29 mouse cellular contexts compared by ENCODE assay signal in the genomic region with DNA sequence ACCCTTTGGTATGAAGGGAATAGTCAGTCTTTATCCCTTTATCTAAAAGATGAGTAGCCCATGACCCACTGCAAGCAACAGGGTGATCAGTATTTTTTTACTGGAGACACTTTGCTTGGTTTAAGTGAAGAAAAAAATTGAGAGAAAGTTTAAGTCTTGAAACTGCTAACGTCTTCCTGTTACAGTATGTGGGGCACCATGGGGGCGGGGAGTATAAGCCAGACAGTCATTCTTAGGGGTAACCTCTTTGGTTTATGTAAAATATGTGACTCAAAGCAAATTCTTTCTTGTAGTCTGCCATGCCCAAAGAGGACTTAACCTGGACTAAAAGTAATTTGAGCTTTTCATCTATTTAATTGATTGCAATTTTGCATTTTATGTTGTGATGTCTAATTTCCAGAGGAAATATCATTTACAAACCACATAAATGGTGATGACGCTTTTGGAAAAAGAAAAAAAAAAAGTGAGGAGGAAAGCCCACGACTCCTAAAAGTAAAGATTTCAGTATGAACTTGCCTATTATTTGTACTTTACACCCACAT.
DNase-seq lines count a peak whose midpoint lies in the region; ATAC-seq lines count a peak whose summit lies in the region.
"Had no signal": no experiment of that assay in that cellular context is flagged by ENCODE, and none has a peak within 500 bp of the region (broad histone marks: within the 10 kb centered on the region; RNA-seq: fewer than 3 reads in every experiment).

No protein-coding gene starts in this region.

- peaks cover 21% of the 10 kb centered on the region for H3K4me1 ChIP-seq in heart, embryonic 12.5 days (replicated peaks)
- peaks cover 3% of the 10 kb centered on the region; the same call in 1 of the 2 replicates for H3K4me1 ChIP-seq in kidney, embryonic 15.5 days
- peaks cover 17% of the 10 kb centered on the region for H3K4me1 ChIP-seq in intestine, embryonic 16.5 days (ENCODE audit: control insufficient read depth, insufficient read depth, low read length)
- H3K4me1 ChIP-seq: forebrain, embryonic 15.5 days; hindbrain, embryonic 12.5 days; neural tube, embryonic 15.5 days had no signal

- no peak for ATAC-seq in heart, embryonic 12.5 days (ENCODE audit: insufficient number of reproducible peaks, low FRiP score)
- ATAC-seq in kidney, embryonic 15.5 days (replicated peaks; ENCODE audit: low FRiP score), result no peak
- no peak for ATAC-seq in intestine, embryonic 16.5 days
- ATAC-seq: forebrain, embryonic 15.5 days; intestine, embryonic 15.5 days; midbrain, embryonic 16.5 days had no signal

- no peak overlapping the region for H3K4me2 ChIP-seq in heart, embryonic 12.5 days
- no peak overlapping the region for H3K4me2 ChIP-seq in kidney, embryonic 15.5 days
- no peak overlapping the region for H3K4me2 ChIP-seq in intestine, embryonic 16.5 days (ENCODE audit: low read depth, low read length)
- H3K4me2 ChIP-seq: forebrain, embryonic 15.5 days; heart, embryonic 13.5 days; hindbrain, embryonic 12.5 days; intestine, embryonic 15.5 days; liver, embryonic 15.5 days; neural tube, embryonic 15.5 days had no signal

- H3K9ac ChIP-seq in heart, embryonic 12.5 days, result no peak overlapping the region
- H3K9ac ChIP-seq in kidney, embryonic 15.5 days, result no peak overlapping the region
- no peak overlapping the region for H3K9ac ChIP-seq in intestine, embryonic 16.5 days (ENCODE audit: low read depth, low read length)
- H3K9ac ChIP-seq: forebrain, embryonic 15.5 days; heart, embryonic 13.5 days; hindbrain, embryonic 12.5 days; intestine, embryonic 15.5 days; liver, embryonic 15.5 days; neural tube, embryonic 15.5 days had no signal

- H3K36me3 ChIP-seq in heart, embryonic 12.5 days, result no peaks in the 10 kb centered on the region
- no peaks in the 10 kb centered on the region for H3K36me3 ChIP-seq in kidney, embryonic 15.5 days
- H3K36me3 ChIP-seq in intestine, embryonic 16.5 days (ENCODE audit: control insufficient read depth, insufficient read depth, low read length), result no peaks in the 10 kb centered on the region
- H3K36me3 ChIP-seq: forebrain, embryonic 15.5 days; heart, embryonic 13.5 days; hindbrain, embryonic 12.5 days; intestine, embryonic 15.5 days; limb, embryonic 10.5 days; liver, embryonic 15.5 days; neural tube, embryonic 15.5 days had no signal

- WGBS in heart, embryonic 12.5 days, result 69% methylated on average over 4 of the region's 4 CpGs
- WGBS in kidney, embryonic 15.5 days, result 72% methylated on average over 4 of the region's 4 CpGs
- 61% methylated on average over 4 of the region's 4 CpGs for WGBS in intestine, embryonic 16.5 days

- H3K4me3 ChIP-seq in heart, embryonic 12.5 days, result no peak overlapping the region
- H3K4me3 ChIP-seq in kidney, embryonic 15.5 days (replicated peaks), result no peak overlapping the region
- no peak overlapping the region for H3K4me3 ChIP-seq in intestine, embryonic 16.5 days (ENCODE audit: low read length)
- H3K4me3 ChIP-seq: forebrain, embryonic 15.5 days; heart, embryonic 13.5 days; hindbrain, embryonic 12.5 days; intestine, embryonic 15.5 days; layer of hippocampus, adult 2 months; limb, embryonic 10.5 days; liver, embryonic 15.5 days; myocyte; neural tube, embryonic 15.5 days had no signal

- no peak overlapping the region for H3K27ac ChIP-seq in heart, embryonic 12.5 days (ENCODE audit: poor library complexity, severe bottlenecking)
- no peak overlapping the region for H3K27ac ChIP-seq in kidney, embryonic 15.5 days
- H3K27ac ChIP-seq in intestine, embryonic 16.5 days (ENCODE audit: low read length), result no peak overlapping the region
- H3K27ac ChIP-seq: forebrain, embryonic 15.5 days; heart, embryonic 13.5 days; hindbrain, embryonic 12.5 days; intestine, embryonic 15.5 days; layer of hippocampus, adult 2 months; limb, embryonic 10.5 days; liver, embryonic 15.5 days; macrophage; neural tube, embryonic 15.5 days had no signal

- peak; percentile 50 for DNase-seq in heart, adult 11 months
- DNase-seq in induced T-regulatory cell, adult 2 months (ENCODE audit: low read depth), result peak; percentile 70
- peak; percentile 77 for DNase-seq in thymus, postnatal 0 days (ENCODE audit: low spot score)
- DNase-seq in adrenal gland, postnatal 25 days, result no peak
- DNase-seq in c-Kit-positive CD71-positive TER-119-positive erythroid progenitor cells, embryonic 14.5 days (ENCODE audit: low spot score), result no peak
- DNase-seq: adrenal gland, adult 2 months; cerebellum, adult 18-20 months; cerebellum, postnatal 25 days; gastrocnemius, postnatal 14 days; heart, adult 18-20 months; kidney, adult 9 months; kidney, postnatal 25 days; liver; right cerebral cortex, adult 18-20 months; right cerebral cortex, postnatal 4 days had no signal

- no peaks in the 10 kb centered on the region for H3K9me3 ChIP-seq in heart, embryonic 12.5 days (replicated peaks)
- H3K9me3 ChIP-seq in kidney, embryonic 15.5 days (replicated peaks), result no peaks in the 10 kb centered on the region
- no peaks in the 10 kb centered on the region for H3K9me3 ChIP-seq in intestine, embryonic 16.5 days (ENCODE audit: control insufficient read depth, low read length)
- H3K9me3 ChIP-seq: forebrain, embryonic 15.5 days; heart, embryonic 13.5 days; hindbrain, embryonic 12.5 days; intestine, embryonic 15.5 days; limb, embryonic 10.5 days; liver, embryonic 15.5 days; neural tube, embryonic 15.5 days had no signal

- H3K27me3 ChIP-seq in heart, embryonic 12.5 days (replicated peaks), result 0 out of 2 replicates have a peak, but pooled peaks cover 2% of the 10 kb centered on the region
- H3K27me3 ChIP-seq in kidney, embryonic 15.5 days, result no peaks in the 10 kb centered on the region
- H3K27me3 ChIP-seq in intestine, embryonic 16.5 days (replicated peaks; ENCODE audit: control insufficient read depth, insufficient read depth, low read length), result no peaks in the 10 kb centered on the region
- H3K27me3 ChIP-seq: forebrain, embryonic 15.5 days; heart, embryonic 13.5 days; hindbrain, embryonic 12.5 days; intestine, embryonic 15.5 days; liver, embryonic 15.5 days; neural tube, embryonic 15.5 days had no signal

Comparison
In these comparisons a context has a peak if more than half of its experiments do, and no peak if none do; other contexts are left out.
1. DNase-seq: peak in heart, adult 11 months (single experiment), induced T-regulatory cell, adult 2 months (single experiment) and thymus, postnatal 0 days (single experiment); none in adrenal gland, postnatal 25 days (single experiment) and c-Kit-positive CD71-positive TER-119-positive erythroid progenitor cells, embryonic 14.5 days (single experiment).